Mouse (Mus musculus): ENCODE data around the gene Rassf7. TPM values are rescaled to one million over a fixed set of nuclear protein-coding genes. Genes with fewer than 3 reads are reported as not detected.

Rassf7 gene
- polyA plus RNA-seq, 1 experiment from 2014 or later: 17.5 TPM

DNA sequence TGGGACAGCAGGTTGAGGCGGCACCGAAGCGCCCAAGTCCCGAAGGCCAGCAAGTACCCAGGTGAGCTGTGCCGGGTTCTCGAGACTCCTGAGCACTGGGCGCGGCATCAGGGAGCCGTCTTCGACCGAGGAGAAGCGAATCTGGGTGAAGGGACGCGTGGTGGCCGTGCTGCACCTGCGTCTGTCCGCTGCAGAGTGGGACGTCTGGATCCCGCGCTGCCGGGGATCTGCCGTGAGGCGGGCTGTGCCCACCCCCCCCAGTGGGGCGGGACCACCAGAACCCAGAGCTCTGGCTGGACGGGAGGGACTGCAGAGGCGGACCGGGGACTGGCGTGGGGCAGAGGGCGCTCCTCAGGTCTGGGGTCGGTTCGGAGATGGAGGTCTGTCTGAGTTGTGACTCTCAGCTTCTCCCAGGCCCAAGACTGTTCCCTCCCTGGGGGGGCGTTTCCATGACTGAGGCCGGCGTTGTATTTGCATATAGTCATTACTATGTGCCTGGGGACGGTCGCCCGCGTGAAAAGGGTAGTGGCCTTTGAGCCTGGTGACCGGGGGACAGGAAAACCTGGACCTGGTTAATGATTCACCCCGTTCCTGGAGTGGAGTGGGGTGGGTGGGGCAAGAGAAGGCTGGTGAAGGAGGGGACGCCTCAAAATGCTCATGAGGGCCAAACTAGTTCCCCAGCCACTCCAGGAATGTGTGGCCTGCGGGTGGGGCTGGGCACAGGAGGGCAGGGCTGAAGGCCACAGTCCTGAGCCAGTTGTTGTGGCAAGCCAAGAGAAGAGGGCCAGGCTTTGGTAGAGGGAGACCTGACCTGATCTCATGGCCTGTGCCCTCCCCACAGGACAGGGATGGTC, 447 bp downstream of the Rassf7 start:
- H3K36me3 ChIP-seq (ENCODE audit: control insufficient read depth, insufficient read depth, low read length): no peaks in the 10 kb centered on the region
- H3K9me3 ChIP-seq (replicated peaks; ENCODE audit: control insufficient read depth, low read length): no peaks in the 10 kb centered on the region
- peaks cover 20% of the 10 kb centered on the region for H3K4me1 ChIP-seq (ENCODE audit: control insufficient read depth, insufficient read depth, low read length)
- peak overlapping the region; percentile 95 for H3K4me2 ChIP-seq
- peak overlapping the region; percentile 80 for H3K9ac ChIP-seq (ENCODE audit: low read depth, low read length)
- peak; percentile 68 for ATAC-seq (replicated peaks; ENCODE audit: insufficient number of reproducible peaks, low FRiP score, low TSS enrichment)
- H3K27ac ChIP-seq (ENCODE audit: low read depth, low read length): peak overlapping the region; percentile 70
- no peaks in the 10 kb centered on the region for H3K27me3 ChIP-seq (ENCODE audit: control insufficient read depth, insufficient read depth, low read length)
- H3K4me3 ChIP-seq (ENCODE audit: low read depth, low read length): peak overlapping the region; percentile 76
- WGBS (ENCODE audit: insufficient replicate concordance): 2% methylated on average over 42 of the region's 42 CpGs

DNA sequence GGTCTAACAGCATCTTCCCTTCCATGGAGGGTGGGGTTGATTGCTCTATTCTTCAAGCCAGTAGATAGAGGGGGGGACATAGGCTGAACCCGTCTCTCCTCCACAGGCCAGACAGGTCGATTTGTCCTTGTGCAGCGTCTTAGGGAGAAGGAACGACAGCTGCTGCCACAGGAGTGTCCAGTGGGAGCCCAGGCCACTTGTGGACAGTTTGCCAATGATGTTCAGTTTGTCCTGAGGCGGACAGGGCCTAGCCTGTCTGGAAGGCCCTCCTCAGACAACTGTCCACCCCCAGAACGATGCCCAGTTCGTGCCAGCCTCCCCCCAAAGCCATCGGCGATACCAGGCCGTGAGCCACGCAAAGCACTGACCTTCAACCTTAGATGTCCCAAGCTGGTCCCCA, 1.2 kb downstream of the Rassf7 start:
- Histone ChIP-seq H3K36me3 (ENCODE audit: control insufficient read depth, insufficient read depth, low read length) (no peaks in the 10 kb centered on the region), H3K27ac (ENCODE audit: low read depth, low read length) (no peak overlapping the region), H3K4me1 (ENCODE audit: control insufficient read depth, insufficient read depth, low read length) (peaks cover 22% of the 10 kb centered on the region), H3K4me3 (ENCODE audit: low read depth, low read length) (peak overlapping the region; percentile 76; the same call in 1 of the 2 replicates), H3K9me3 (replicated peaks; ENCODE audit: control insufficient read depth, low read length) (no peaks in the 10 kb centered on the region), H3K9ac (ENCODE audit: low read depth, low read length) (peak overlapping the region; percentile 80), H3K4me2 (peak overlapping the region; percentile 95), H3K27me3 (ENCODE audit: control insufficient read depth, insufficient read depth, low read length) (no peaks in the 10 kb centered on the region)
- ATAC-seq (replicated peaks; ENCODE audit: insufficient number of reproducible peaks, low FRiP score, low TSS enrichment): no peak
- 83% methylated on average over 11 of the region's 11 CpGs for WGBS (ENCODE audit: insufficient replicate concordance)

DNA sequence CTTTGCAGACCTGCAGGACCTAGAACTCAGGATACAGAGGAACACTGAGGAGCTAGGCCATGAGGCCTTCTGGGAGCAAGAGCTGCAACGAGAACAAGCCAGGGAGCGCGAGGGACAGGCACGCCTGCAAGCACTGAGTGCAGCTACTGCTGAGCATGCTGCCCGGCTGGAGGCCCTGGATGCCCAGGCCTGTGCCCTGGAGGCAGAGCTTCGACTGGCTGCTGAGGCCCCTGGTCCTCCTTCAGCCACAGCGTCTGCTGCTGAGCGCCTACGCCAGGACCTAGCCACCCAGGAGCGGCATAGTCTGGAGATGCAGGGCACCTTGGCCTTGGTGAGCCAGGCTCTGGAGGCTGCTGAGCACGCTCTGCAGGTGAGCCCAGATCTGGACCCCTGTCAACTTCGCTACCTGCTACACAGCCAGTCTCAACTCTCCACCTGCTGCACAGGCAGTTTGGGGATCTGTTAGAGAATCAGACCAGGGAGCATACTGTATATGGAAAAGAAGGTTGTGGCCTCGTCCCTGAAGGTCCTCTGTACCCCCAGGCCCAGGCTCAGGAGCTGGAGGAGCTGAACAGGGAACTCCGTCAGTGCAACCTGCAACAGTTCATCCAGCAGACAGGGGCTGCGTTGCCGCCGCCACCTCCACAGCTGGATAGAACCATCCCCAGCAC, 1.8 kb downstream of the Rassf7 start:
- H3K4me2 ChIP-seq: no peak overlapping the region
- H3K27ac ChIP-seq (ENCODE audit: low read depth, low read length): no peak overlapping the region

DNA sequence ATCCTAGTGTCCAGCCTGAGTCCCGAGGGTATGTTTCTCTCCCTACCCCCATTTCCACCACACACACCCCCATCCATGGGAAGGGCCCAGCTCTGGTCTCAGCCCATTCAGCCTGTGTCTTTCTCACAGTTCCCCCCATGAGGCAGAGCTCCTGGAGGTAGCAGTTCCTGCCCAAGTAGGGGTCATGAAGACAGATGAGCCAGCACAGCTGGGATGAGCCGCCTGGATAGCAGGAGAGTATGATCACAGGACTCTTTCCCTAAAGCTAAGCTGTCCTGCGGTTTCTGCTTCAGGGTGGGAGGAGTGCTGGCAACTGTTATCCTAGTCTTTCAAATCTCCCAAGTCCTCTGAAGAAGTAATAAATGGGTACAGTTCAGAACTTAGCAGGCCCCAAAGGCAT, 2.5 kb downstream of the Rassf7 start:
- H3K4me1 ChIP-seq (ENCODE audit: control insufficient read depth, insufficient read depth, low read length): peaks cover 32% of the 10 kb centered on the region
- no peak overlapping the region for H3K27ac ChIP-seq (ENCODE audit: low read depth, low read length)
- no peak for ATAC-seq (replicated peaks; ENCODE audit: insufficient number of reproducible peaks, low FRiP score, low TSS enrichment)
- H3K9ac ChIP-seq (ENCODE audit: low read depth, low read length): no peak overlapping the region
- WGBS (ENCODE audit: insufficient replicate concordance): 84% methylated on average over 3 of the region's 3 CpGs
- H3K36me3 ChIP-seq (ENCODE audit: control insufficient read depth, insufficient read depth, low read length): no peaks in the 10 kb centered on the region
- H3K4me2 ChIP-seq: no peak overlapping the region
- no peaks in the 10 kb centered on the region for H3K27me3 ChIP-seq (ENCODE audit: control insufficient read depth, insufficient read depth, low read length)
- no peak overlapping the region for H3K4me3 ChIP-seq (ENCODE audit: low read depth, low read length)
- H3K9me3 ChIP-seq (replicated peaks; ENCODE audit: control insufficient read depth, low read length): no peaks in the 10 kb centered on the region

More for the DNA sequence above, 1.8 kb downstream of the Rassf7 start:
- Histone ChIP-seq H3K9me3 (replicated peaks; ENCODE audit: control insufficient read depth, low read length) (no peaks in the 10 kb centered on the region), H3K4me1 (ENCODE audit: control insufficient read depth, insufficient read depth, low read length) (peaks cover 28% of the 10 kb centered on the region), H3K36me3 (ENCODE audit: control insufficient read depth, insufficient read depth, low read length) (no peaks in the 10 kb centered on the region), H3K27me3 (ENCODE audit: control insufficient read depth, insufficient read depth, low read length) (no peaks in the 10 kb centered on the region), H3K4me3 (ENCODE audit: low read depth, low read length) (no peak overlapping the region), H3K9ac (ENCODE audit: low read depth, low read length) (no peak overlapping the region)
- WGBS (ENCODE audit: insufficient replicate concordance): 88% methylated on average over 17 of the region's 17 CpGs
- no peak for ATAC-seq (replicated peaks; ENCODE audit: insufficient number of reproducible peaks, low FRiP score, low TSS enrichment)

DNA sequence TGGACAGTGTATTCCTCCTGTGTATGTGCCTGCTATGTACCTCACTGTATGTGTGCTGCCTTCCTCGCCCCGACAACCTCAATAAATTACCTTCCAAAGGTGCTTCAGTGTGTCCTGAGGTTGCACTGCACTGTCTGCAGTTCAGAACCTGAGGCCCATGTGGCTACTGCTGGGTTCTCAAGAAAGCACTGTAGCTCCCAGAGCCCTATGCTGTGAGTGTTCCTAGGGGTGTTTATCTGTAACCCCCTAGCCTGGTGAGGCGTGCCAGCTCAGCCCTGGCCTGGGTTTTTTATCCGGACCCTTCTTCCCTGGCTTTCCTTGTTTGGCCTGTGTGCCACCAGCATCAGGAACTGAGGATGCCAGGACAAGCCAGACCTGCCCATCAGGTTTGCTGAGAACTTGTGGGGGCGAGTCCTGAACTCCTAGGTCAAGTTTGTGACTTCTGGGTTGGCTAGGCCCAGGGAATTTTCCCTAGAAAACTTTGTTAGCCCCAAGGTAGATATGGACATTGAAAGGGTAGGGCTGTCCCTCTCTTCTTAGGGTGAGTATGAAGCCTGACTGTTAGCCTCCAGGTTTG, 3.0 kb downstream of the Rassf7 start:
- no peak overlapping the region for H3K9ac ChIP-seq (ENCODE audit: low read depth, low read length)
- no peaks in the 10 kb centered on the region for H3K9me3 ChIP-seq (replicated peaks; ENCODE audit: control insufficient read depth, low read length)
- H3K4me1 ChIP-seq (ENCODE audit: control insufficient read depth, insufficient read depth, low read length): peaks cover 32% of the 10 kb centered on the region
- no peak overlapping the region for H3K27ac ChIP-seq (ENCODE audit: low read depth, low read length)
- WGBS (ENCODE audit: insufficient replicate concordance): 86% methylated on average over 5 of the region's 5 CpGs
- no peak overlapping the region for H3K4me2 ChIP-seq
- no peaks in the 10 kb centered on the region for H3K27me3 ChIP-seq (ENCODE audit: control insufficient read depth, insufficient read depth, low read length)
- no peak overlapping the region for H3K4me3 ChIP-seq (ENCODE audit: low read depth, low read length)
- no peak for ATAC-seq (replicated peaks; ENCODE audit: insufficient number of reproducible peaks, low FRiP score, low TSS enrichment)
- no peaks in the 10 kb centered on the region for H3K36me3 ChIP-seq (ENCODE audit: control insufficient read depth, insufficient read depth, low read length)

DNA sequence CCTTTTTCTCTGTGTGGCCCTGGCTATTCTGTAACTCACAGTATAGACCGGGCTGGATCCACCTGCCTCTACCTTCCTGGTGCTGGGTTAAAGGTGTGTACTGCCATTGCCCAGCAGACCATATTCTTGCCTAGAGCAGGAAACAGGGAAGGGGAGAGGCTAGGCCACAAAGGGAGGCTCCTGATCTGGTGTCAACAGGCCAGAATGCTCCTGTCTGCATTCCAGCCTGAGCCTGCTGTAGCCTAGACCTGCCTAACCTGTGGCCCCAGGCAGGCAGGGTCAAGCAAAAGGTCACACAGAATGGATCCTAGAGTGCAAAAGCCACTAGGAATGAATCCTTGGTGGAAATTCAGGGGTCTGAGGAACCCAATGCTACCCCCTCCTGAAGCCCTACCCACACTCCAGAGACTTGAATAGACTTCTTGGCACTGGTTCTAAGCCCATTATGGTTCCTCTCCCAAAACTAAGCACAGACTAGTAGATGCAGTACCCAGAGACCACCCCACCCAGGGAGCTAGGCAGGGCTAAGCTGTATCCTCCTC, 4.0 kb downstream of the Rassf7 start:
- no peaks in the 10 kb centered on the region for H3K36me3 ChIP-seq (ENCODE audit: control insufficient read depth, insufficient read depth, low read length)
- ATAC-seq (replicated peaks; ENCODE audit: insufficient number of reproducible peaks, low FRiP score, low TSS enrichment): no peak
- no peak overlapping the region for H3K27ac ChIP-seq (ENCODE audit: low read depth, low read length)
- H3K27me3 ChIP-seq (ENCODE audit: control insufficient read depth, insufficient read depth, low read length): no peaks in the 10 kb centered on the region
- 92% methylated on average over 1 of the region's 1 CpGs for WGBS (ENCODE audit: insufficient replicate concordance)
- H3K9ac ChIP-seq (ENCODE audit: low read depth, low read length): peak overlapping the region; percentile 34; the same call in 1 of the 2 replicates
- no peak overlapping the region for H3K4me3 ChIP-seq (ENCODE audit: low read depth, low read length)
- H3K4me1 ChIP-seq (ENCODE audit: control insufficient read depth, insufficient read depth, low read length): peaks cover 32% of the 10 kb centered on the region
- H3K4me2 ChIP-seq: peak overlapping the region; percentile 92; the same call in 1 of the 2 replicates
- no peaks in the 10 kb centered on the region for H3K9me3 ChIP-seq (replicated peaks; ENCODE audit: control insufficient read depth, low read length)

DNA sequence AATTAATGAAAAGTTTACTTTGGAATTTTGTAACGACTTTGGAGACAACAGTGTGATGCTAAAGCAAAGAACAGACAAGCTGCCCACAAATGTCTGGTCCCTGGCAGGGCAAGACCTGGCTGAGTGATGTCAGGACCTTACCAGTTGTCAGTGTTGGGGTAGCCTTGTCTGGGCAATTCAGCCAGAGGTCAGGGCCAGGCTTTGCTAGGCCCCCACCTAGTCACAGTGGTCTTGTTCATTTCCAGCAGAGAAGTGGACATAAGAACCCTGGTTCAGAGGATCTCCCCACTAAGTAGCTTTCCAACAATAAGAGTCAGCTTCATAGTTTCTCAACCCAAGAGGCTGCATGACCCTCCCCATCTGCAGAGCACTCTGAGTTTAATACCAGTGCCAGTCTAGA, 4.7 kb downstream of the Rassf7 start:
- no peak for ATAC-seq (replicated peaks; ENCODE audit: insufficient number of reproducible peaks, low FRiP score, low TSS enrichment)
- no peak overlapping the region for H3K27ac ChIP-seq (ENCODE audit: low read depth, low read length)
- H3K36me3 ChIP-seq (ENCODE audit: control insufficient read depth, insufficient read depth, low read length): no peaks in the 10 kb centered on the region
- H3K4me2 ChIP-seq: peak overlapping the region; percentile 92
- WGBS (ENCODE audit: insufficient replicate concordance): 87% methylated on average over 1 of the region's 1 CpGs
- H3K9ac ChIP-seq (ENCODE audit: low read depth, low read length): peak overlapping the region; percentile 87; the same call in 1 of the 2 replicates
- no peaks in the 10 kb centered on the region for H3K9me3 ChIP-seq (replicated peaks; ENCODE audit: control insufficient read depth, low read length)
- H3K4me3 ChIP-seq (ENCODE audit: low read depth, low read length): peak overlapping the region; percentile 68
- H3K27me3 ChIP-seq (ENCODE audit: control insufficient read depth, insufficient read depth, low read length): no peaks in the 10 kb centered on the region
- peaks cover 27% of the 10 kb centered on the region for H3K4me1 ChIP-seq (ENCODE audit: control insufficient read depth, insufficient read depth, low read length)

DNA sequence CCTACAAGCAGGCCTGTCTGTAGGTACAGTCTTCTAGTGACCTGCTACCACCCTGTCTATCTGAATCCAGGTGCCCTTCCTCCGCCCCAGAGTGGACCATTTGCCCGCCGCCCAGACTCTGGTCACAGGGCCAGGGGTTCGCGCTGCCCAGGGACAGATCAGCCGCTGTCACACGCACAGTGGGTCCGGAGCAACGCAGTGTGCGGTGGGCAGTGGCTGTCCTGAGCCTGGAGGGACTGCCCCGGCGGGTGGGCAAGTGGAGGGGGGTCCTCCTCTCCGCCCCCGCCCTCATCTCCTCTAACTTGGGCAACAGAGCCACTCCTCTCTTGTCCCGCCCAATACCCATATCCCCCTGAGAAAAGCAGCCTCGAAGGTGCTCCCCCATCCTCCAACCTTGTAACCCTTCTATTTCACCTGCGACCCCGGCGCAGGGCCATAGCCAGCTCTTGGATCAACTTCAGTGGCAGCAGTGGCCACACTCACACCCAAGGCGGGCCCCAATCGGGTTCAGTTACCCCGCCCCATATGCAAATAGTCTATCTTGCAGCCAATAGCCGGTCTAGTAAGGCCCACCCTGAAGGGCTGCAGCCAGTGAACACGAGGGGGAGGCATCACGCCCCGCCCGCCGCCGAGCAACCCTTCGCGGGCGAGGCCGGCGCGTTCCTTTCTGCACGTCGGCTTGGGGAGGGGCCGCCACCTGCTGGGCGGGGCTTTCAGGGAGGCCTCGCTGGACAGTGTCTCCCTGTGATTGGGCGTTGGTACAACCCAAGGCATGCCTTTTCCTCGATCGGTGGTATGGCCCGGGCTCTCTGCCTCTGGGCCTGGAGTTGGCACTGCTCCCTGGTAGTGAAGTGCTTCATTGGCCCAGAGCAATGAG, 5.8 kb downstream of the Rassf7 start:
- Histone ChIP-seq H3K4me2 (peak overlapping the region; percentile 92), H3K36me3 (ENCODE audit: control insufficient read depth, insufficient read depth, low read length) (no peaks in the 10 kb centered on the region), H3K4me3 (ENCODE audit: low read depth, low read length) (peak overlapping the region; percentile 68), H3K9me3 (replicated peaks; ENCODE audit: control insufficient read depth, low read length) (no peaks in the 10 kb centered on the region), H3K27me3 (ENCODE audit: control insufficient read depth, insufficient read depth, low read length) (no peaks in the 10 kb centered on the region), H3K9ac (ENCODE audit: low read depth, low read length) (peak overlapping the region; percentile 87), H3K27ac (ENCODE audit: low read depth, low read length) (peak overlapping the region; percentile 86), H3K4me1 (ENCODE audit: control insufficient read depth, insufficient read depth, low read length) (peaks cover 23% of the 10 kb centered on the region)
- ATAC-seq (replicated peaks; ENCODE audit: insufficient number of reproducible peaks, low FRiP score, low TSS enrichment): peak; percentile 97
- WGBS (ENCODE audit: insufficient replicate concordance): 4% methylated on average over 43 of the region's 44 CpGs

Measured in heart, embryonic 11.5 days (tissue).